Mouse (Mus musculus) granulocyte monocyte progenitor cell, adult 5-6 weeks (primary cell): Measurements from ENCODE around the gene Vmn2r118. TPM values are rescaled to one million over a fixed set of nuclear protein-coding genes. Genes with fewer than 3 reads are reported as not detected.

ENCODE experiments used
- ATAC-seq: replicated peaks from 2 replicates; pipeline ENCODE4 v1.8.0; 2016; ENCODE audit warnings: mild to moderate bottlenecking, moderate TSS enrichment, inconsistent platforms; ENCODE audit not compliant: poor library complexity, severe bottlenecking
- total RNA-seq, 2 experiments: library from RNA; stranded (forward) in 1 of 2; stranded (reverse) in 1 of 2; fragments of 200-712, 200-1000 nt in 1 of 2; fragments of >200 nt in 1 of 2; fragmentation: Nextera tagmentation in 1 of 2; gene quantifications; 2 replicates each; pipeline ENCODE4 v1.2.3; 2014 to 2017

Vmn2r118 gene
- total RNA-seq (2014; fragmentation: Nextera tagmentation), result not detected in 2 replicates
- not detected in 2 replicates for total RNA-seq (2017)

- ATAC-seq, result no peak
Observed at GRCm38 (mm10) chr17:55625092-55625491, at the start of gene Vmn2r118. Gene Vmn2r118 (minus strand): TSS chr17:55625192.

DNA sequence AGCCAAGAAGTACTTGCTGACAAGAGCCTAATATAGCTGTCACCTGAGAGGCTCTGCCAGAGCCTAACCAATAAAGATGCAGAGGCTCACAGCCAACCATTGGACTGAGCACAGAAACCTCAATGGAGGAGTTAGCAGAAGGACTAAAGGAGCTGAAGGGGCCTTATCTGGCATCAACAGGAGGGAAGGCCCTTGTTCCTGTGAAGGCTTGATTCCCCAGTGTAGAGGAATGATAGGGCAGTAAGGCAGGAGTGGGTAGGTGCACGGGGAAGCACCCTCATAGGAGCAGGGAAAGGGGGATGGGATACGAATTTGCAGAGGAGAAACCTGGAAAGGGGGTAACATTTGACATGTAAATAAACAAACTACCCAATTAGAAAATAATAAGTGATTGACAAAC, 36.1 kb upstream of the Vmn2r118 start:
- no peak for ATAC-seq

DNA sequence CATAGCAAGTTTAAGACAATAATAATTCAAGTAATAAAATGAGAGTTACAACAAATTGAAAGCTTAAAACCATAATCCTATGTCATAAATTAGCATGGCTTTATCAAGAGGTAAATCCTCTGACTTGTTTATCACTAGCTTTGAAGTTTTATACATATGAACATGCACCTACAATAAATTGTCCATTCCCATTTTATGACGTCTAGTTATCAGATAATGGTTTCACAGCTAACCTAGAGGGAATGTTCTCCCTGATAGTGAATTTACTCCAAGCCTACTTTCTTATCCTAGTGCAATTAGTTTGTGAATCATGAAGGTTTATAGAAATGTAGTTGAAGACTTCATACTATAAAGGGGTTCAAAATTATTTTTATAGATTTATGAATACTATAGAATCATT, 34.2 kb downstream of the Vmn2r118 start:
- ATAC-seq, result no peak

GRCm38 (mm10) chr17:55561774-55562173, 63.2 kb downstream of the Vmn2r118 start:
- no peak for ATAC-seq

- ATAC-seq, result no peak
Observed at GRCm38 (mm10) chr17:55548476-55548875, 76.5 kb downstream of the Vmn2r118 start.

Other genes with a start within 250 kb of the Vmn2r118 start
- gene St6gal2, start 179.8 kb downstream of the Vmn2r118 start, total RNA-seq (2014; fragmentation: Nextera tagmentation), result not detected in 2 replicates
- not detected in 2 replicates for gene St6gal2, start 179.8 kb downstream of the Vmn2r118 start, total RNA-seq (2017)
- 24.6 and 32.1 TPM in 2 replicates for gene Pot1b, start 87.4 kb upstream of the Vmn2r118 start, total RNA-seq (2014; fragmentation: Nextera tagmentation)
- gene Pot1b, start 87.4 kb upstream of the Vmn2r118 start, total RNA-seq (2017), result 20.7 and 35.2 TPM in 2 replicates
- gene Adgre4, start 124.8 kb upstream of the Vmn2r118 start, total RNA-seq (2014; fragmentation: Nextera tagmentation), result not detected in 2 replicates
- 0.10 and 0.69 TPM in 2 replicates for gene Adgre4, start 124.8 kb upstream of the Vmn2r118 start, total RNA-seq (2017)